Mouse (Mus musculus) hindbrain, postnatal 0 days (tissue): ENCODE data around the gene D630003M21Rik. TPM values are rescaled to one million over a fixed set of nuclear protein-coding genes. Genes with fewer than 3 reads are reported as not detected.

Experiments used
- ATAC-seq: fragments of 200-750 bp; cut with Nextera tagmentation; 2 replicates; pipeline ENCODE4 v1.8.0; 2017; ENCODE audit warnings: mild to moderate bottlenecking, moderate TSS enrichment, moderate library complexity
- DNase-seq: peaks from one replicate; pipeline ENCODE4 v3.0.0-alpha.2; 2015; ENCODE audit warnings: low spot score
- H3K27ac ChIP-seq: fragments of 300-500 bp; sonication (generic); 2 replicates; pipeline ENCODE4 v1.5.1; 2014; ENCODE audit warnings: mild to moderate bottlenecking
- H3K27me3 ChIP-seq: fragments of 300-500 bp; sonication (generic); 2 replicates; pipeline ENCODE4 v1.6.1; 2014; ENCODE audit warnings: low read length, mixed read lengths; ENCODE audit not compliant: insufficient read depth
- H3K36me3 ChIP-seq: fragments of 300-500 bp; sonication (generic); 2 replicates; pipeline ENCODE4 v1.6.1; 2014; ENCODE audit warnings: low read length, mixed read lengths; ENCODE audit not compliant: insufficient read depth
- H3K4me1 ChIP-seq: fragments of 300-500 bp; sonication (generic); 2 replicates; pipeline ENCODE4 v1.6.1; 2014; ENCODE audit warnings: antibody characterized with exemption, low read length, mixed read lengths; ENCODE audit not compliant: insufficient read depth
- H3K4me2 ChIP-seq: fragments of 300-500 bp; sonication (generic); 2 replicates; pipeline ENCODE4 v1.6.1; 2014; ENCODE audit warnings: low read depth, mild to moderate bottlenecking, low read length, moderate library complexity, mixed read lengths
- H3K4me3 ChIP-seq: fragments of 300-500 bp; sonication (generic); 2 replicates; pipeline ENCODE4 v1.5.1; 2014; ENCODE audit warnings: low read length
- H3K9ac ChIP-seq: fragments of 300-500 bp; sonication (generic); replicated peaks from 2 replicates; pipeline ENCODE4 v1.6.1; 2014; ENCODE audit warnings: mild to moderate bottlenecking, low read length, moderate library complexity, mixed read lengths
- H3K9me3 ChIP-seq: fragments of 300-500 bp; sonication (generic); 2 replicates; pipeline ENCODE4 v1.6.1; 2016; ENCODE audit warnings: low read length, mixed read lengths
- CTCF ChIP-seq: IDR thresholded peaks from 2 replicates; pipeline ENCODE4 v1.5.1; 2016; ENCODE audit warnings: antibody characterized with exemption, control low read depth, low read depth
- WGBS: fragments of 180-500 bp; shearing (Covaris S2); extraction: QIAGEN DNeasy Blood & Tissue Kit; methylation state at CpG from one replicate; pipeline ENCODE4 v1.1.7; 2014; 5-methylcytosine and 5-hydroxymethylcytosine counted together
- polyA plus RNA-seq: library from polyadenylated mRNA; unstranded; fragments of >200 nt; fragmentation: Nextera tagmentation; extraction: Ambion mirVana; gene quantifications from 2 replicates; pipeline ENCODE4 v1.2.1, GENCODE M21; 2015
- total RNA-seq: library from RNA; depleted of rRNA; stranded (reverse); fragments of >200 nt; gene quantifications from 2 replicates; pipeline ENCODE4 v1.2.3, GENCODE M21; 2014

The D630003M21Rik gene
- total and polyA plus RNA-seq, 2 experiments from 2014 or later: 2.3 to 7.8 TPM

DNA sequence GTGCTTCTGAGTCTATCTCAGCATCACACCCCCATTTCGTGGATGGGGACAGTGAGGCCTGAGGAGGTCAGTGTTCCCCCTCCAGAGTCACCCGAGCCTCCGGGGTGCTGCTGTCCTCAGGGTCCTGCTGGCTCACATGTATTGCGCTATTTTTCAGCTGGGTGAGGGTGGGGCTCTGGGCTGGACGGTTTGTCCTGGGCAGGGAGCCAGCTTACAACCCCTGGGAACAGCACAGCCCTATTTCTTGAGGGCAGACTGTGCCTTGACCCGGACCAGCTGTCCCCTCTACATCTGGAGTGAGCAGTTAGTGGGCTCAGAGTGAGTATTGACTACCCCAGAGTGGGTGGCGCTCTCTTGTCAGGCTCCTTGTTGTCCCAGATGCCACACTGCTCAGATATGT, 37.9 kb downstream of the D630003M21Rik start:
- DNase-seq: no peak
- no peaks in the 10 kb centered on the region for H3K9me3 ChIP-seq
- no peak for ATAC-seq
- no peak for TF ChIP-seq CTCF
- WGBS: 53% methylated on average over 7 of the region's 7 CpGs
- H3K9ac ChIP-seq: no peak overlapping the region
- no peak overlapping the region for H3K27ac ChIP-seq
- no peaks in the 10 kb centered on the region for H3K27me3 ChIP-seq
- no peak overlapping the region for H3K4me2 ChIP-seq
- H3K4me3 ChIP-seq: no peak overlapping the region
- no peaks in the 10 kb centered on the region for H3K36me3 ChIP-seq
- H3K4me1 ChIP-seq: peaks cover 17% of the 10 kb centered on the region

DNA sequence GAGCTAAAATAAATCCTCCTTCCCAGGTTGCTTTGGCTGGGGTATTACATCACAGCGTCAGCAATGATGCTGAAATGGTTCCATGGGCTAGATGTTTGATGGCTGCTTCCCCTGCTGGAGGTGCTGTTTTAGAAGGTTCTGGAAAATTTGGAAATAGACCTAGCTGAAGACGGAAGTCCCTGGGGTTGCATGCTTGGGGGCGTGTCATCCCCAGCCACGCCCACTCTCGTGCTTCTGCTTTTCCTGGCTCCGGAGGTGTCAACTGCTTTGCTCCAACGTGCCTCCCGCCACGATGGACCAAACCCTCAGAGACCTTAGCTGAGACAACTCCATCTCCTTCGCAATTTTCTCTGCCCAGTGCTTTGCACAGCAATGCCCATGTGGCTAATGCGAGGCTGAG, 39.6 kb downstream of the D630003M21Rik start:
- Histone ChIP-seq H3K4me1 (peaks cover 10% of the 10 kb centered on the region), H3K4me3 (no peak overlapping the region), H3K27me3 (no peaks in the 10 kb centered on the region), H3K9me3 (no peaks in the 10 kb centered on the region), H3K27ac (no peak overlapping the region), H3K36me3 (no peaks in the 10 kb centered on the region), H3K4me2 (no peak overlapping the region), H3K9ac (no peak overlapping the region)
- no peak for ATAC-seq
- WGBS: 79% methylated on average over 11 of the region's 11 CpGs
- TF ChIP-seq CTCF: no peak
- DNase-seq: no peak

DNA sequence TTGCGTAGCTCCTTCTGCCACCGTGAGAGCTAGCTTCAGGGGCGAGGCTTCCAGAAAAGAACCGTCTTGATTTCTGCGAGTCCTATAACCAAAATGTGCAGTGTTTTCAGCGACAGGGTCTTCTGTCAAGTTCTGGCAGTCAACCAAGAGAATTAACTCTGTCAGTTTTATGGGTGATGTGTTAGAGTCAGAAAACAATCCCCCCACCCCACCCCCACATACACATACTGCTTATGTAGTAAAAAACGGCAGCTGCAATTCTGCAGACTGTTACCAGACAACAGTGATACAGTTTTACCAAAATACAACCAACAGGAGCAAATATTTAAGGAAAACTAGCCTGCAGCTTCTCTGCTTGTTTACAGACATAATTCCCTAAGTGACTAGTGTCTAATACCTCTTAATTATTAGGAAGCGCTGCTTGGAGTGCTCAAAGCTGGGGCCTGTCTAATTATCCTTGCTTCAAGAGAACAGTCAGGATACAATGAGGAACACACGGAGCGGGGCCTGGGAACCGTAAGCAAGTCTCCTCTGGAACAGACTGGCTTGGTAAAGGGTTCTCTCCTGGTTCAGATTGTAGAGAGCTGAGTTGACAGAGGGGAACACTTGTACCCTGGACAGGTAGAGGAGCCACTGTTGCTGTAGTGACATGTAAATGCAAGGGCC, 42.7 kb downstream of the D630003M21Rik start:
- peak overlapping the region; percentile 15; the same call in 1 of the 2 replicates for H3K27ac ChIP-seq
- H3K4me3 ChIP-seq: no peak overlapping the region
- no peaks in the 10 kb centered on the region for H3K4me1 ChIP-seq
- 58% methylated on average over 11 of the region's 11 CpGs for WGBS
- no peaks in the 10 kb centered on the region for H3K36me3 ChIP-seq
- DNase-seq: no peak
- no peak overlapping the region for H3K4me2 ChIP-seq
- no peak for TF ChIP-seq CTCF
- H3K9ac ChIP-seq: no peak overlapping the region
- no peaks in the 10 kb centered on the region for H3K9me3 ChIP-seq
- no peak for ATAC-seq
- no peaks in the 10 kb centered on the region for H3K27me3 ChIP-seq

DNA sequence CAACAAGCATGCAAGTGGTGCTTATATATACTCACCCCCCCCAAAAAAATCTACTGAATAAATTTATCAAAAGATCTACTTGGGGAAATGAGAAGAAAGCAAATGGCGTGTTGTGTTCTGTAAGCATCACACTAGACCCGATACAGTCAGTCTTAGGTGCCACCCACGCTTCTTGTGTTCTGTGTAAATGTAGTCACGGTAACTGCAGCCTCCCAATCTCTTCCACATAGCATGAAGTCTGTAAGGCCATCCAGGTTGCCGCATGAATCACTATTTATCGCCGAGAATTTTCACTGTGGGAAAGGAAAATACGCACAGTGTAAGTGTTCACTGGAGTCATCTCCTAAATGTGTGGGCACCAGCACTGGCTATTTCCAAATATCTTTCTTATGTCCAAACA, 45.8 kb downstream of the D630003M21Rik start:
- no peak overlapping the region for H3K27ac ChIP-seq
- peaks cover 4% of the 10 kb centered on the region; the same call in 1 of the 2 replicates for H3K4me1 ChIP-seq
- H3K9me3 ChIP-seq: no peaks in the 10 kb centered on the region
- H3K27me3 ChIP-seq: no peaks in the 10 kb centered on the region
- ATAC-seq (no peak), DNase-seq (no peak)
- H3K36me3 ChIP-seq: no peaks in the 10 kb centered on the region
- H3K4me3 ChIP-seq: no peak overlapping the region
- 86% methylated on average over 8 of the region's 8 CpGs for WGBS
- no peak overlapping the region for H3K9ac ChIP-seq
- no peak overlapping the region for H3K4me2 ChIP-seq
- no peak for TF ChIP-seq CTCF

DNA sequence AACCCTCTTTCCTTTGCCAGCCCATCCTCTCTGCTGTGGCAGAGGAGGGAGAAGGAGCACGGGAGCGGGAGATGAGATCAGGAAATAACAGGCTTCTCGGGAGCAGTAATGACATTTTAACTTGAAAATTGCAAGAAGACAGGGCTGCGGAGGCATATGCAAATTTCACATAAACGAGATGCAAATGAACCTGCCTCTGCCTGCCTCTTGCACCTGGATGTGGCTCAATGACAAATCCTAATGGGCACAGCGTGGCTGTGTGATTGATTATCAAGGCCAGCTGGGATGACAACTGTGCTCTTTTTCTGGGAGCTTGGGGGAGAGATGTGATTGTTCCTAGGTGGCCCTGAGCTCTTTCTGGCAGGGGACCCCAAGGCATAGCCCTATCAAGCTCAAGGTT, 47.1 kb downstream of the D630003M21Rik start:
- WGBS: 37% methylated on average over 6 of the region's 6 CpGs
- Histone ChIP-seq H3K27me3 (no peaks in the 10 kb centered on the region), H3K4me1 (peaks cover 10% of the 10 kb centered on the region; the same call in 1 of the 2 replicates), H3K36me3 (no peaks in the 10 kb centered on the region), H3K9ac (no peak overlapping the region), H3K4me3 (no peak overlapping the region), H3K9me3 (no peaks in the 10 kb centered on the region), H3K4me2 (no peak overlapping the region), H3K27ac (peak overlapping the region; percentile 46)
- ATAC-seq (no peak), DNase-seq (peak; percentile 39)
- no peak for TF ChIP-seq CTCF

DNA sequence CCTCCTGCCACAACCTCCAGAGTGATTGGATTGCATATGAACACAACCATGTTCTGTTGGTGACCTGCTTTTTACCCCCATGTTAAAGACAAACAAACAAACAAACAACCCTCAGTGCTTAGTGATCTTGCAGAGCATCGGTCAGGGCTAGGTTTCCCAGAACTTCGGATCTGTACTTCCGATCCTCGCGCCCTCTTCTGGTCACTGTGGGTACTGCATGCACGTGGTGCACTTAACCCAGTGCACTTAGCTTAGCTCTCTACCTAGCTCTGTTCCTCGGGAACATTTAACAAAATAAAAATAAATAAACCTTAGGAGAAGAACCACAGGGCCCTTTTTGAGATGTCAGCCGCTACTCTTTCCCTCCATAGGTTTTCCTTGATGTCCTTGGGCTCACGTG, 48.2 kb downstream of the D630003M21Rik start:
- TF ChIP-seq CTCF: peak; percentile 85
- no peaks in the 10 kb centered on the region for H3K27me3 ChIP-seq
- H3K9ac ChIP-seq: no peak overlapping the region
- no peak overlapping the region for H3K4me2 ChIP-seq
- H3K36me3 ChIP-seq: no peaks in the 10 kb centered on the region
- WGBS: 37% methylated on average over 9 of the region's 9 CpGs
- no peaks in the 10 kb centered on the region for H3K9me3 ChIP-seq
- no peak overlapping the region for H3K27ac ChIP-seq
- H3K4me3 ChIP-seq: no peak overlapping the region
- ATAC-seq (no peak), DNase-seq (peak; percentile 80)
- H3K4me1 ChIP-seq: peaks cover 10% of the 10 kb centered on the region; the same call in 1 of the 2 replicates
